Mouse (Mus musculus) lung, adult 10 weeks (tissue): ENCODE data around the gene Rhox2a. TPM values are rescaled to one million over a fixed set of nuclear protein-coding genes. Genes with fewer than 3 reads are reported as not detected.

Experiments
- polyA plus RNA-seq: library from polyadenylated mRNA; stranded (reverse); fragments of 350-450 nt; fragmentation: Illumina TruSeq; extraction: RNeasy Lipid Tissue Mini Kit (QIAGEN cat#74804); gene quantifications from one replicate; pipeline ENCODE4 v1.2.3, GENCODE M21; 2014; ENCODE audit warnings: low read depth, low replicate concordance; ENCODE audit not compliant: insufficient read depth

Rhox2a gene
- polyA plus RNA-seq, result not detected

DNA sequence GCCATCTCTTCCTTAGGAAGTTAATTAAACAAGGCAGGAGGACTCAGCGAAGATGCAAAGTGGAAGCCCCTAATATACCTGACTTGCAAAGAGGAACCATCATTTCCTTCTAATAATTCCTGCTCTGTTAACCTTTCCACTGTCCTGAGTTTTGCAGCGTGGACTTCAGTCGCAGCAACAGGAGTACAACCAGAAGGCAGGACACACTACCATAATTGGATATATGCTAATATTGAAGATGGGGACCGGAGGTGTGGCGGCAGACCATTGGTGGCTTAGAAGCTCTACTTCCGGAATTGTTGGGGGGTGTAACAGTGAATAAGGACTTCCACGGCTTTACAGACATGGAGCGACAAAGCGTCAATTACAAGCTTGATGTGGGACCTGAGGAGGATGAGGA lies at the start of gene Rhox2a:
TSS of gene Rhox2a (plus strand) at position 301 of the 400 bp plus-strand sequence.

DNA sequence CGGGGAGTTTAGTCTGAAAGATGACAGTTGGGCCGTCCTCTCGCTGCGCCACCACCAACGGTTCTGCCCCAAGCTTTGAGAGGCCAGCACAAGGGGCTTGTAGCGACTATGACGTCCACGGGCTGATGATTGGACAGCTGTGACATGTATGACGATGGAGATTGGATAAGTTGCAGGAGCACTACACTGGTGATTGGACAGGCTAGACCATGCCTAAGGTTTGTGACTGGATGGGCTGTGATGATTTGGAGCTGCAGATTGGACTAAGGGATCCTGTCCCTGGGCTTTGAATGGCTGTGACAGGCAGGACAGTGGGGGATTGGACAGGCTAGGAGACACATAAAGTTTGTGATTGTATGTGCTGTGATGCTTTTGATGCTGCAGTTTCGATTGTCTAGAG lies 33.8 kb upstream of the Rhox2a start, which contains the start of gene Gm9:
TSS of gene Gm9 (minus strand) at position 101 of the 400 bp plus-strand sequence.

DNA sequence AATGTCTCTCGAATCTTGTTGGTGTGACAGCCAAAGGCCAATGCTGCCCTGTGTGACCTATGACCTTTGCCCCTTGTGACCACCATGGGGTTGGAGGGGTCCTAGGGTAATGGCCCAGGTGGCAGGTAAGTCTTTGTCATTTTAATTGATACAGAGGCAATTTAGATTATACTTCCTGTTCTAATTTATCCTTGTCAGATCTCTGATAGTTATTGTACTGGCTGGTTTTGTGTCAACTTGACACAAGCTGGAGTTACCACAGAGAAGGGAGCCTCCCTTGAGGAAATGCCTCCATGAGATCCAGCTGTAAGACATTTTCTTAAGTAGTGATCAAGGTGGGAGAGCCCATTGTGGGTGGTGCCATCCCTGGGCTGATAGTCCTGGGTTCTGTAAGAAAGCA lies 22.6 kb upstream of the Rhox2a start, which contains the start of gene Rhox1:
TSS of gene Rhox1 (minus strand) at position 101 of the 400 bp plus-strand sequence.

DNA sequence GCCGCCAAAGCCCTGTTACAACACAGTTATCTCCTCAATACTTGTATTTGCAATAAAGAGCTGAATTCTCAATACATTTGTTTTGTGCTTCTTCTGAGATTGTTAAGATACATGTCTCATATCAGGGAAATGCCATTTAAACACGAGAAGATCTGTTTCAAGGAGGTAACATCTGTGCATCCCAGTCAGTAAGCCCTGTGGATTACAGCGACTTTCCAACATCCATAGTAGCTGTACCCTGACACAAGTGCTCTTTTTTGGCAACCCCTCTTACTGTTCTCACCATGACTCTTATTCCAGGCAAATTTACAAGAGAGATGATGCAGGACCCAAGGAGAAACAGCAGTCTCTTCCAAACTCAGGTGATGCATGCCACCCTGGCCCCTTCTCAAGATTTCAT lies 4.8 kb downstream of the Rhox2a start, which contains the start of gene Rhox3a:
TSS of gene Rhox3a (plus strand) at position 301 of the 400 bp plus-strand sequence.

DNA sequence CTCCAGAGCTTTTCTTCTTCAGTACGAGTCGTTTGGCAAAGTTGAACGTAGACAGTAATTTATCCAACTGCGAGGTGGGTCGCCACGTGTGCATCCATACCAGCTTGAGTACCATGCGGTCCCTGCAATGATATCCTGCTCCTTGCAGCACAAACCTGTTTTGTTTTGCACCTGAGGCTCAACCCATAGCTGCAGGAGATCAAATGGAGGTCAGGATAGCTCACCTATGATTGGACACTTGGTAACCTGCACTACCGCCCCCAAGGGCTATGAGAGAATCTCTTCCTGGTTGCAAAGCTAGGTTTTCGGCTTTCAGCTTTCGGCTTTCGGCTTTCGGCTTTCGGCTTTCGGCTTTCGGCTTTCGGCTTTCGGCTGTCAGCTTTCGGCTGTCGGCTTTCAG lies 20.3 kb downstream of the Rhox2a start, which contains the start of gene Rhox4a:
TSS of gene Rhox4a (plus strand) at position 301 of the 400 bp plus-strand sequence.

Other genes starting within 250 kb of the Rhox2a start
- gene Sowahd, start 196.1 kb upstream of the Rhox2a start, polyA plus RNA-seq, result not detected
- 792 TPM for gene Rpl39, start 159.6 kb upstream of the Rhox2a start, polyA plus RNA-seq
- 10.3 TPM for gene Upf3b, start 134.7 kb upstream of the Rhox2a start, polyA plus RNA-seq
- 6.7 TPM for gene Nkap, start 118.2 kb upstream of the Rhox2a start, polyA plus RNA-seq
- 2.6 TPM for gene Akap14, start 76.1 kb upstream of the Rhox2a start, polyA plus RNA-seq
- 348 TPM for gene Ndufa1, start 53.8 kb upstream of the Rhox2a start, polyA plus RNA-seq
- 2.7 TPM for gene Rnf113a1, start 53.7 kb upstream of the Rhox2a start, polyA plus RNA-seq
- not detected for gene Gm9, start 33.9 kb upstream of the Rhox2a start, polyA plus RNA-seq
- gene Rhox1, start 22.7 kb upstream of the Rhox2a start, polyA plus RNA-seq, result not detected
- gene Rhox3a, start 4.9 kb downstream of the Rhox2a start, polyA plus RNA-seq, result not detected
- not detected for gene Rhox4a, start 20.4 kb downstream of the Rhox2a start, polyA plus RNA-seq
- gene Rhox3a2, start 135.1 kb downstream of the Rhox2a start, polyA plus RNA-seq, result not detected
- not detected for gene Rhox4a2, start 145.9 kb downstream of the Rhox2a start, polyA plus RNA-seq
- not detected for gene Rhox2b, start 167.1 kb downstream of the Rhox2a start, polyA plus RNA-seq
- not detected for gene Rhox4b, start 187.5 kb downstream of the Rhox2a start, polyA plus RNA-seq
- not detected for gene Rhox2c, start 208.7 kb downstream of the Rhox2a start, polyA plus RNA-seq
- not detected for gene Rhox3c, start 213.6 kb downstream of the Rhox2a start, polyA plus RNA-seq
- gene Rhox4c, start 235.4 kb downstream of the Rhox2a start, polyA plus RNA-seq, result not detected
- not detected for gene Rhox2d, start 248.5 kb downstream of the Rhox2a start, polyA plus RNA-seq